Comparison of ENCODE assay signal across 22 mouse cellular contexts in genomic region chr10:13702688-13703087, GRCm38 (mm10).
"Had no signal": no experiment of that assay in that cellular context is flagged by ENCODE, and none has a peak within 500 bp of the region (broad histone marks: within the 10 kb centered on the region; RNA-seq: fewer than 3 reads in every experiment).

No protein-coding gene starts in this region.

- DNase-seq: kidney, postnatal 10 days; kidney, postnatal 36 days; layer of hippocampus, postnatal 36 days; lung, adult 18-20 months; lung, postnatal 10 days; lung, postnatal 36 days; right cerebral cortex, adult 18-20 months; right cerebral cortex, postnatal 14 days; right cerebral cortex, postnatal 4 days; thymus, adult 2 months; thymus, postnatal 14 days; thymus, postnatal 4 days had no signal

- H3K4me2 ChIP-seq: kidney, embryonic 15.5 days; lung, embryonic 15.5 days; midbrain, embryonic 15.5 days; neural tube, embryonic 12.5 days; neural tube, embryonic 15.5 days had no signal

- H3K27me3 ChIP-seq: kidney, embryonic 15.5 days; lung, embryonic 15.5 days; megakaryocyte, embryonic 14.5 days; midbrain, embryonic 15.5 days; neural tube, embryonic 12.5 days; neural tube, embryonic 15.5 days had no signal

- H3K4me3 ChIP-seq: kidney, embryonic 15.5 days; left cerebral cortex, adult 2 months; lung, embryonic 15.5 days; megakaryocyte, embryonic 14.5 days; midbrain, embryonic 10.5 days; midbrain, embryonic 15.5 days; neural tube, embryonic 12.5 days; neural tube, embryonic 15.5 days had no signal

- H3K9me3 ChIP-seq: kidney, embryonic 15.5 days; lung, embryonic 15.5 days; megakaryocyte, embryonic 14.5 days; midbrain, embryonic 10.5 days; midbrain, embryonic 15.5 days; neural tube, embryonic 12.5 days; neural tube, embryonic 15.5 days had no signal

- H3K27ac ChIP-seq: kidney, embryonic 15.5 days; left cerebral cortex, adult 2 months; liver, embryonic 14.5 days; lung, embryonic 15.5 days; midbrain, embryonic 10.5 days; midbrain, embryonic 15.5 days; neural tube, embryonic 12.5 days; neural tube, embryonic 15.5 days; stomach, postnatal 0 days had no signal

- ATAC-seq: midbrain, embryonic 15.5 days had no signal

- H3K9ac ChIP-seq: kidney, embryonic 15.5 days; liver, embryonic 14.5 days; lung, embryonic 15.5 days; midbrain, embryonic 15.5 days; neural tube, embryonic 12.5 days; neural tube, embryonic 15.5 days had no signal

- H3K36me3 ChIP-seq: kidney, embryonic 15.5 days; lung, embryonic 15.5 days; midbrain, embryonic 10.5 days; midbrain, embryonic 15.5 days; neural tube, embryonic 12.5 days; neural tube, embryonic 15.5 days had no signal

- H3K4me1 ChIP-seq: kidney, embryonic 15.5 days; lung, embryonic 15.5 days; megakaryocyte, embryonic 14.5 days; midbrain, embryonic 10.5 days; midbrain, embryonic 15.5 days; neural tube, embryonic 12.5 days; neural tube, embryonic 15.5 days had no signal
